Mouse (Mus musculus): ENCODE measurements at regions not wholly inside any gene's neighbourhood (a gene's known extent, or its start where the extent isn't known, plus 50 kb on each side); places are given as distances from the start of the nearest gene placed in this dataset.

DNA sequence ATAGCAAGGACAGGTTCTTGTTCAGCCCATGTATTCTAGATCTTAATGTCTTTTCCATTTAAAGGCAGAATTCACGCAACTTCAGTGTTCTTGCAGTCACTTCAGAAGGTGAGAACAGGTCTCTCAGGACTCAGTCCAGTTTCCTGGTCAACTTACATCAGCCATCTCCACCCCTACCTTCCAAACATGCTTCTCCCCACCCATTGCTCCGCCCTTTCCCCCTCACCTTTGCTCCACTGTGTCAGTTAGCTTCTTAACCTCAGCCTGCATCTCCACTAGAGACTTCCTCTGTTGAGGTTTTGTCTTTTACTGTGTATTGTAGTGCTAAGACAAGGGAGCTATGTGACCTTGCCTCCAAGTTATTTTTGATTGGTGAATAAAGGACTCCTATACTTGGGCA lies 127.0 kb upstream of the Dyrk2 start:
- no peak for TF ChIP-seq CTCF (IDR thresholded peaks at IDR 0.05; ENCODE audit: low read depth)
- no peak for TF ChIP-seq EP300 (IDR thresholded peaks at IDR 0.05; ENCODE audit: low read depth)
